Mouse (Mus musculus): ENCODE measurements around the gene Rsrc1.
"Not testable (repeated sequence)": the region's sequence is repeated elsewhere in the genome, so short reads cannot be mapped to it uniquely, and the experiment has no call there.

The Rsrc1 gene

GRCm38 (mm10) chr3:66985539-66986286 lies 4.5 kb downstream of the Rsrc1 start:
- DNase-seq (ENCODE audit: low read depth): peak; percentile 92

GRCm38 (mm10) chr3:66986287-66986560 lies 5.0 kb downstream of the Rsrc1 start:
- DNase-seq (ENCODE audit: low read depth): no peak

GRCm38 (mm10) chr3:66996820-66997219 lies 15.6 kb downstream of the Rsrc1 start:
- DNase-seq (ENCODE audit: low read depth): no peak

GRCm38 (mm10) chr3:67036387-67037062 lies 55.3 kb downstream of the Rsrc1 start:
- DNase-seq (ENCODE audit: low read depth): no peak

GRCm38 (mm10) chr3:67059755-67060154 lies 78.6 kb downstream of the Rsrc1 start:
- DNase-seq (ENCODE audit: low read depth): no peak

GRCm38 (mm10) chr3:67070575-67071488 lies 89.6 kb downstream of the Rsrc1 start:
- DNase-seq (ENCODE audit: low read depth): no peak

- DNase-seq (ENCODE audit: low read depth): not testable (repeated sequence)
Measured at GRCm38 (mm10) chr3:67073653-67074052, 92.5 kb downstream of the Rsrc1 start.

- DNase-seq (ENCODE audit: low read depth): no peak
Measured at GRCm38 (mm10) chr3:67075484-67075883, 94.3 kb downstream of the Rsrc1 start.

- DNase-seq (ENCODE audit: low read depth): no peak
Measured at GRCm38 (mm10) chr3:67084742-67085141, 103.6 kb downstream of the Rsrc1 start.

GRCm38 (mm10) chr3:67108428-67108827 lies 127.2 kb downstream of the Rsrc1 start:
- DNase-seq (ENCODE audit: low read depth): no peak

- no peak for DNase-seq (ENCODE audit: low read depth)
Measured at GRCm38 (mm10) chr3:67116317-67116716, 135.1 kb downstream of the Rsrc1 start.

GRCm38 (mm10) chr3:67132521-67132920 lies 151.3 kb downstream of the Rsrc1 start:
- peak; percentile 3 for DNase-seq (ENCODE audit: low read depth)

GRCm38 (mm10) chr3:67135749-67136375 lies 154.7 kb downstream of the Rsrc1 start:
- DNase-seq (ENCODE audit: low read depth): no peak

GRCm38 (mm10) chr3:67144952-67145351 lies 163.8 kb downstream of the Rsrc1 start:
- no peak for DNase-seq (ENCODE audit: low read depth)

- DNase-seq (ENCODE audit: low read depth): no peak
Measured at GRCm38 (mm10) chr3:67146280-67146679, 165.1 kb downstream of the Rsrc1 start.

GRCm38 (mm10) chr3:67147246-67147645 lies 166.1 kb downstream of the Rsrc1 start:
- no peak for DNase-seq (ENCODE audit: low read depth)

- DNase-seq (ENCODE audit: low read depth): peak; percentile 31
Measured at GRCm38 (mm10) chr3:67197179-67197578, 216.0 kb downstream of the Rsrc1 start.

GRCm38 (mm10) chr3:67213047-67213457 lies 231.9 kb downstream of the Rsrc1 start:
- no peak for DNase-seq (ENCODE audit: low read depth)

- DNase-seq (ENCODE audit: low read depth): no peak
Measured at GRCm38 (mm10) chr3:67232617-67233241, 251.5 kb downstream of the Rsrc1 start.

GRCm38 (mm10) chr3:67242451-67242850 lies 261.3 kb downstream of the Rsrc1 start:
- DNase-seq (ENCODE audit: low read depth): not testable (repeated sequence)

GRCm38 (mm10) chr3:67267448-67267847 lies 286.3 kb downstream of the Rsrc1 start:
- peak; percentile 64 for DNase-seq (ENCODE audit: low read depth)

- DNase-seq (ENCODE audit: low read depth): no peak
Measured at GRCm38 (mm10) chr3:67279781-67280180, 298.6 kb downstream of the Rsrc1 start.
